Mouse (Mus musculus): ENCODE measurements around the gene Vamp1. TPM values are rescaled to one million over a fixed set of nuclear protein-coding genes. Genes with fewer than 3 reads are reported as not detected.

The Vamp1 gene
- polyA plus RNA-seq, 2 experiments: 2.4 to 16.2 TPM

GRCm38 (mm10) chr6:125195541-125196075 lies 19.7 kb upstream of the Vamp1 start:
- ATAC-seq (ENCODE audit: low FRiP score, low read depth) (no peak), DNase-seq (ENCODE audit: low spot score) (no peak)
- no peak for TF ChIP-seq POLR2A (IDR thresholded peaks at IDR 0.05; ENCODE audit: borderline replicate concordance, extremely low read depth, insufficient read depth, insufficient read length)
- no peak overlapping the region for H3K4me3 ChIP-seq (replicated peaks; ENCODE audit: low read length)
- H3K9ac ChIP-seq (ENCODE audit: low read depth, low read length, severe bottlenecking): no peak overlapping the region
- peaks cover 27% of the 10 kb centered on the region for H3K36me3 ChIP-seq (ENCODE audit: control insufficient read depth, insufficient read depth, low read length)
- H3K9me3 ChIP-seq (ENCODE audit: control insufficient read depth, low read length): no peaks in the 10 kb centered on the region
- peaks cover 8% of the 10 kb centered on the region for H3K4me1 ChIP-seq (ENCODE audit: control insufficient read depth, insufficient read depth, low read length)
- 39% methylated on average over 1 of the region's 1 CpGs for WGBS
- no peak overlapping the region for H3K4me2 ChIP-seq (replicated peaks; ENCODE audit: low read depth, low read length, severe bottlenecking)
- no peak overlapping the region for H3K27ac ChIP-seq (replicated peaks; ENCODE audit: low read depth, low read length)
- H3K27me3 ChIP-seq (ENCODE audit: control insufficient read depth, insufficient read depth, low read length): no peaks in the 10 kb centered on the region

- H3K9me3 ChIP-seq (ENCODE audit: control insufficient read depth, low read length): no peaks in the 10 kb centered on the region
- DNase-seq (ENCODE audit: low spot score): no peak
- no peak for TF ChIP-seq POLR2A (IDR thresholded peaks at IDR 0.05; ENCODE audit: borderline replicate concordance, extremely low read depth, insufficient read depth, insufficient read length)
- WGBS: 58% methylated on average over 3 of the region's 3 CpGs
- H3K4me2 ChIP-seq (replicated peaks; ENCODE audit: low read depth, low read length, severe bottlenecking): no peak overlapping the region
- peaks cover 27% of the 10 kb centered on the region for H3K36me3 ChIP-seq (ENCODE audit: control insufficient read depth, insufficient read depth, low read length)
- H3K27ac ChIP-seq (replicated peaks; ENCODE audit: low read depth, low read length): no peak overlapping the region
- H3K4me3 ChIP-seq (replicated peaks; ENCODE audit: low read length): no peak overlapping the region
- no peak for ATAC-seq (ENCODE audit: low FRiP score, low read depth)
- H3K4me1 ChIP-seq (ENCODE audit: control insufficient read depth, insufficient read depth, low read length): peaks cover 8% of the 10 kb centered on the region
- H3K27me3 ChIP-seq (ENCODE audit: control insufficient read depth, insufficient read depth, low read length): no peaks in the 10 kb centered on the region
- no peak overlapping the region for H3K9ac ChIP-seq (ENCODE audit: low read depth, low read length, severe bottlenecking)
Observed at GRCm38 (mm10) chr6:125196301-125196700, 19.1 kb upstream of the Vamp1 start.

GRCm38 (mm10) chr6:125197166-125197565 lies 18.2 kb upstream of the Vamp1 start:
- H3K4me2 ChIP-seq (replicated peaks; ENCODE audit: low read depth, low read length, severe bottlenecking): no peak overlapping the region
- 74% methylated on average over 5 of the region's 5 CpGs for WGBS
- H3K27ac ChIP-seq (replicated peaks; ENCODE audit: low read depth, low read length): no peak overlapping the region
- H3K9me3 ChIP-seq (ENCODE audit: control insufficient read depth, low read length): no peaks in the 10 kb centered on the region
- ATAC-seq (ENCODE audit: low FRiP score, low read depth): no peak
- peaks cover 8% of the 10 kb centered on the region for H3K4me1 ChIP-seq (ENCODE audit: control insufficient read depth, insufficient read depth, low read length)
- DNase-seq (ENCODE audit: low spot score): no peak
- no peak overlapping the region for H3K9ac ChIP-seq (ENCODE audit: low read depth, low read length, severe bottlenecking)
- H3K36me3 ChIP-seq (ENCODE audit: control insufficient read depth, insufficient read depth, low read length): peaks cover 27% of the 10 kb centered on the region
- TF ChIP-seq POLR2A (IDR thresholded peaks at IDR 0.05; ENCODE audit: borderline replicate concordance, extremely low read depth, insufficient read depth, insufficient read length): no peak
- H3K27me3 ChIP-seq (ENCODE audit: control insufficient read depth, insufficient read depth, low read length): no peaks in the 10 kb centered on the region
- H3K4me3 ChIP-seq (replicated peaks; ENCODE audit: low read length): no peak overlapping the region

GRCm38 (mm10) chr6:125210436-125210835 lies 4.9 kb upstream of the Vamp1 start:
- H3K27ac ChIP-seq (replicated peaks; ENCODE audit: low read depth, low read length): no peak overlapping the region
- TF ChIP-seq POLR2A (IDR thresholded peaks at IDR 0.05; ENCODE audit: borderline replicate concordance, extremely low read depth, insufficient read depth, insufficient read length): no peak
- no peak overlapping the region for H3K4me2 ChIP-seq (replicated peaks; ENCODE audit: low read depth, low read length, severe bottlenecking)
- no peaks in the 10 kb centered on the region for H3K4me1 ChIP-seq (ENCODE audit: control insufficient read depth, insufficient read depth, low read length)
- 83% methylated on average over 1 of the region's 1 CpGs for WGBS
- no peak overlapping the region for H3K4me3 ChIP-seq (replicated peaks; ENCODE audit: low read length)
- DNase-seq (ENCODE audit: low spot score) (no peak), ATAC-seq (ENCODE audit: low FRiP score, low read depth) (no peak)
- no peak overlapping the region for H3K9ac ChIP-seq (ENCODE audit: low read depth, low read length, severe bottlenecking)
- H3K9me3 ChIP-seq (ENCODE audit: control insufficient read depth, low read length): no peaks in the 10 kb centered on the region
- H3K27me3 ChIP-seq (ENCODE audit: control insufficient read depth, insufficient read depth, low read length): no peaks in the 10 kb centered on the region
- no peaks in the 10 kb centered on the region for H3K36me3 ChIP-seq (ENCODE audit: control insufficient read depth, insufficient read depth, low read length)

- no peaks in the 10 kb centered on the region for H3K27me3 ChIP-seq (ENCODE audit: control insufficient read depth, insufficient read depth, low read length)
- H3K9ac ChIP-seq (ENCODE audit: low read depth, low read length, severe bottlenecking): no peak overlapping the region
- H3K27ac ChIP-seq (replicated peaks; ENCODE audit: low read depth, low read length): no peak overlapping the region
- H3K9me3 ChIP-seq (ENCODE audit: control insufficient read depth, low read length): no peaks in the 10 kb centered on the region
- TF ChIP-seq POLR2A (IDR thresholded peaks at IDR 0.05; ENCODE audit: borderline replicate concordance, extremely low read depth, insufficient read depth, insufficient read length): no peak
- no peak for ATAC-seq (ENCODE audit: low FRiP score, low read depth)
- no peak for DNase-seq (ENCODE audit: low spot score)
- WGBS: 33% methylated on average over 2 of the region's 2 CpGs
- H3K36me3 ChIP-seq (ENCODE audit: control insufficient read depth, insufficient read depth, low read length): no peaks in the 10 kb centered on the region
- H3K4me3 ChIP-seq (replicated peaks; ENCODE audit: low read length): no peak overlapping the region
- no peaks in the 10 kb centered on the region for H3K4me1 ChIP-seq (ENCODE audit: control insufficient read depth, insufficient read depth, low read length)
- H3K4me2 ChIP-seq (replicated peaks; ENCODE audit: low read depth, low read length, severe bottlenecking): no peak overlapping the region
Observed at GRCm38 (mm10) chr6:125212621-125213020, 2.7 kb upstream of the Vamp1 start.

- Histone ChIP-seq H3K4me2 (replicated peaks; ENCODE audit: low read depth, low read length, severe bottlenecking) (no peak overlapping the region), H3K36me3 (ENCODE audit: control insufficient read depth, insufficient read depth, low read length) (no peaks in the 10 kb centered on the region), H3K9me3 (ENCODE audit: control insufficient read depth, low read length) (no peaks in the 10 kb centered on the region), H3K27me3 (ENCODE audit: control insufficient read depth, insufficient read depth, low read length) (no peaks in the 10 kb centered on the region), H3K9ac (ENCODE audit: low read depth, low read length, severe bottlenecking) (no peak overlapping the region), H3K27ac (replicated peaks; ENCODE audit: low read depth, low read length) (no peak overlapping the region), H3K4me1 (ENCODE audit: control insufficient read depth, insufficient read depth, low read length) (no peaks in the 10 kb centered on the region), H3K4me3 (replicated peaks; ENCODE audit: low read length) (no peak overlapping the region)
- WGBS: 68% methylated on average over 6 of the region's 6 CpGs
- TF ChIP-seq POLR2A (IDR thresholded peaks at IDR 0.05; ENCODE audit: borderline replicate concordance, extremely low read depth, insufficient read depth, insufficient read length): no peak
- DNase-seq (ENCODE audit: low spot score) (no peak), ATAC-seq (ENCODE audit: low FRiP score, low read depth) (no peak)
Observed at GRCm38 (mm10) chr6:125213129-125213528, 2.2 kb upstream of the Vamp1 start.
